Mouse (Mus musculus) skeletal muscle tissue, adult 2 months (tissue): ENCODE results near the gene Gm2696.
"Not testable (repeated sequence)": the region's sequence is repeated elsewhere in the genome, so short reads cannot be mapped to it uniquely, and the experiment has no call there.

Experiments used
- DNase-seq: peaks from one replicate; pipeline ENCODE4 v3.0.0-alpha.2; 2012; ENCODE audit warnings: low read depth, low spot score

Gene Gm2696

GRCm38 (mm10) chr10:77814382-77814781 is at the start of gene Gm2696:
Gm2696 (plus strand) TSS chr10:77814682.
- no peak for DNase-seq

- no peak for DNase-seq
Measured at GRCm38 (mm10) chr10:77769727-77770126, 44.8 kb upstream of the Gm2696 start.

GRCm38 (mm10) chr10:77771225-77771624 is 43.3 kb upstream of the Gm2696 start, which contains the start of gene Gm3238:
Gm3238 (minus strand) TSS chr10:77771325.
- not testable (repeated sequence) for DNase-seq

GRCm38 (mm10) chr10:77772142-77772541 is 42.3 kb upstream of the Gm2696 start:
- not testable (repeated sequence) for DNase-seq

GRCm38 (mm10) chr10:77776844-77777243 is 37.6 kb upstream of the Gm2696 start, which contains the start of gene Gm7138:
Gm7138 (minus strand) TSS chr10:77776944.
- DNase-seq = not testable (repeated sequence)

- not testable (repeated sequence) for DNase-seq
Measured at GRCm38 (mm10) chr10:77782442-77782841, 32.0 kb upstream of the Gm2696 start, which contains the start of gene Gm3250. Gm3250 (minus strand) TSS chr10:77782542.

- DNase-seq = not testable (repeated sequence)
Measured at GRCm38 (mm10) chr10:77783396-77783795, 31.1 kb upstream of the Gm2696 start.

GRCm38 (mm10) chr10:77787876-77788275 is 26.6 kb upstream of the Gm2696 start, which contains the start of gene Gm7137:
Gm7137 (minus strand) TSS chr10:77788200.
- DNase-seq = not testable (repeated sequence)

GRCm38 (mm10) chr10:77788621-77789020 is 25.9 kb upstream of the Gm2696 start:
- DNase-seq = no peak

GRCm38 (mm10) chr10:77794976-77795375 is 19.5 kb upstream of the Gm2696 start, which contains the start of gene Gm9639:
Gm9639 (minus strand) TSS chr10:77795076.
- DNase-seq = no peak

GRCm38 (mm10) chr10:77797677-77798076 is 16.8 kb upstream of the Gm2696 start:
- DNase-seq = no peak

GRCm38 (mm10) chr10:77798164-77798920 is 16.1 kb upstream of the Gm2696 start:
- DNase-seq = not testable (repeated sequence)

- DNase-seq = no peak
Measured at GRCm38 (mm10) chr10:77798921-77799508, 15.5 kb upstream of the Gm2696 start, which contains the start of gene Gm19668. Gm19668 (minus strand) TSS chr10:77799133.

- DNase-seq = no peak
Measured at GRCm38 (mm10) chr10:77804095-77804494, 10.4 kb upstream of the Gm2696 start.

- no peak for DNase-seq
Measured at GRCm38 (mm10) chr10:77811743-77812142, 2.7 kb upstream of the Gm2696 start, which contains the start of gene Gm9507. Gm9507 (minus strand) TSS chr10:77811843.

- no peak for DNase-seq
Measured at GRCm38 (mm10) chr10:77815514-77815913, 1.0 kb downstream of the Gm2696 start.

GRCm38 (mm10) chr10:77818523-77818922 is 4.0 kb downstream of the Gm2696 start:
- DNase-seq = no peak

GRCm38 (mm10) chr10:77819203-77819602 is 4.7 kb downstream of the Gm2696 start:
- no peak for DNase-seq

GRCm38 (mm10) chr10:77826951-77827350 is 12.5 kb downstream of the Gm2696 start, which contains the start of gene Krtap10-4:
Krtap10-4 (minus strand) TSS chr10:77827095.
- DNase-seq = no peak

- DNase-seq = no peak
Measured at GRCm38 (mm10) chr10:77835647-77836046, 21.2 kb downstream of the Gm2696 start, which contains the start of gene Krtap10-10. Krtap10-10 (plus strand) TSS chr10:77835947.

- no peak for DNase-seq
Measured at GRCm38 (mm10) chr10:77839006-77839405, 24.5 kb downstream of the Gm2696 start.

GRCm38 (mm10) chr10:77846503-77846902 is 32.0 kb downstream of the Gm2696 start, which contains the start of gene Gm36176:
Gm36176 (plus strand) TSS chr10:77846803.
- DNase-seq = no peak
